14 mouse cellular contexts compared by ENCODE assay signal in the genomic region with DNA sequence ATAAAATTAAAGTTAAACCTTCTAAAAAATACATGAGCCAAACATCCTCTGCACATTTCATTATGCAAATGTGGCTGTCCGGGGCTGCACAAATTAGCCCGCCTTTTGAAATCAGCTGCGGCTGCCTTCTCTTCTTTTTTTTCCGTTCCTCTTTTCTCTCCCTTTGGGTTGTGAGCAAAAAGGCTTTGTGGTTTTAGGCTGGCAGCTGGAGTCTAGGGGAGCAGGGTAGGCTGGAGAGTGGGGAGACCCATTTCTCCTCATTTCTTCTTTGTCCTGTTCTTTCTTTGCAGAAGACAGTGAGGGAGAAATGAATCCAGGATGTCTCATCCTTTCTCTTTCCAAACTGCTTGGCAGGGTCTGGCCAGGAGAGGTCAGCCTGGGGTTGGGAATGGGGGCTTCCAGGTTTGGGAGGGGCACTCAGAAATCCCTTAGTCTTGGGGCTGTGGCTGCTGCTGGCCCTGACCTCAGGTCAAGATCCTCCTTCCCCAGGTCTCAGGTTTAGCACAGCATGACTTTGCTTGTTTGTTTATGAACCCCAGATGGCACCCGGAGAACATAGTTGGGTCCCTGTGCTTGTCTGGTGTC.
A peak's percentile ranks its signal among the peaks of the same experiment; 100 is the strongest.
DNase-seq lines count a peak whose midpoint lies in the region; ATAC-seq and TF ChIP-seq lines count a peak whose summit lies in the region.
"Had no signal": no experiment of that assay in that cellular context is flagged by ENCODE, and none has a peak within 500 bp of the region (broad histone marks: within the 10 kb centered on the region; RNA-seq: fewer than 3 reads in every experiment).

No protein-coding gene starts in this region.

- 16% methylated on average over 5 of the region's 5 CpGs for WGBS in forebrain, embryonic 15.5 days
- WGBS in midbrain, embryonic 13.5 days = 15% methylated on average over 5 of the region's 5 CpGs

- peak; percentile 68 for DNase-seq in CH12.LX (ENCODE audit: extremely low read depth)
- DNase-seq in Muller cell, postnatal 12 days (ENCODE audit: inconsistent ontology term) = peak; percentile 27
- no peak for DNase-seq in heart, adult 8-10 months (ENCODE audit: low spot score)
- no peak for DNase-seq in right cerebral cortex, postnatal 4 days
- DNase-seq in heart, postnatal 36 days = no peak
- DNase-seq: adrenal gland, adult 8-10 months; cerebellum, adult 9-11 months; lung, postnatal 14 days; thymus, postnatal 14 days had no signal

- TF ChIP-seq EP300 in CH12.LX (IDR thresholded peaks at IDR 0.05; ENCODE audit: low read length) = peak; percentile 76

- no peak overlapping the region for H3K27ac ChIP-seq in CH12.LX (ENCODE audit: insufficient read depth, low read depth)
- H3K27ac ChIP-seq in forebrain, embryonic 15.5 days (replicated peaks) = peak overlapping the region; percentile 77
- H3K27ac ChIP-seq in midbrain, embryonic 13.5 days = peak overlapping the region; percentile 71
- H3K27ac ChIP-seq: kidney, embryonic 15.5 days; limb, embryonic 13.5 days had no signal

- H3K9ac ChIP-seq in CH12.LX (ENCODE audit: insufficient read depth, low read depth) = no peak overlapping the region
- no peak overlapping the region for H3K9ac ChIP-seq in forebrain, embryonic 15.5 days (replicated peaks)
- 0 out of 2 replicates have a peak overlapping the region, but pooled peaks have one; percentile 41 for H3K9ac ChIP-seq in midbrain, embryonic 13.5 days (replicated peaks)
- H3K9ac ChIP-seq: kidney, embryonic 15.5 days; limb, embryonic 13.5 days had no signal

- no peak overlapping the region for H3K4me3 ChIP-seq in CH12.LX (replicated peaks in 1 of 3; ENCODE audit: low read depth in 2 of 3, low read length in 2 of 3, poor library complexity in 1 of 3)
- H3K4me3 ChIP-seq in forebrain, embryonic 15.5 days = no peak overlapping the region
- no peak overlapping the region for H3K4me3 ChIP-seq in midbrain, embryonic 13.5 days (replicated peaks)
- H3K4me3 ChIP-seq: kidney, embryonic 15.5 days; limb, embryonic 13.5 days had no signal

- no peaks in the 10 kb centered on the region for H3K79me2 ChIP-seq in CH12.LX (replicated peaks; ENCODE audit: control insufficient read depth, extremely low read depth, insufficient read depth, poor library complexity, severe bottlenecking)

- no peak for ATAC-seq in forebrain, embryonic 15.5 days (replicated peaks)
- peak; percentile 62 for ATAC-seq in midbrain, embryonic 13.5 days

- H3K36me3 ChIP-seq in CH12.LX (replicated peaks in 1 of 2; ENCODE audit: control insufficient read depth in 1 of 2, insufficient read depth in 1 of 2, low read length in 1 of 2) = no peaks in the 10 kb centered on the region
- H3K36me3 ChIP-seq in forebrain, embryonic 15.5 days = no peaks in the 10 kb centered on the region
- H3K36me3 ChIP-seq in midbrain, embryonic 13.5 days = no peaks in the 10 kb centered on the region
- H3K36me3 ChIP-seq: G1E; kidney, embryonic 15.5 days; limb, embryonic 13.5 days had no signal

- H3K4me2 ChIP-seq in CH12.LX (ENCODE audit: insufficient read depth, low read depth, poor library complexity, severe bottlenecking) = peak overlapping the region; percentile 53; the same call in 1 of the 2 replicates
- H3K4me2 ChIP-seq in forebrain, embryonic 15.5 days (replicated peaks) = 0 out of 2 replicates have a peak overlapping the region, but pooled peaks have one; percentile 6
- H3K4me2 ChIP-seq in midbrain, embryonic 13.5 days (replicated peaks) = peak overlapping the region; percentile 21
- H3K4me2 ChIP-seq: kidney, embryonic 15.5 days; limb, embryonic 13.5 days had no signal

- TF ChIP-seq CTCF in CH12.LX (conservative IDR thresholded peaks at IDR 0.05 in 1 of 2, IDR thresholded peaks at IDR 0.05 in 1 of 2; ENCODE audit: low read depth in 2 of 2, low read length in 2 of 2) = no peak

- no peak for TF ChIP-seq POLR2A in CH12.LX (IDR thresholded peaks at IDR 0.05; ENCODE audit: low read depth, low read length)

- no peaks in the 10 kb centered on the region for H3K9me3 ChIP-seq in CH12.LX (replicated peaks; ENCODE audit: low read length)
- H3K9me3 ChIP-seq in forebrain, embryonic 15.5 days = no peaks in the 10 kb centered on the region
- H3K9me3 ChIP-seq in midbrain, embryonic 13.5 days = no peaks in the 10 kb centered on the region
- H3K9me3 ChIP-seq: G1E; kidney, embryonic 15.5 days; limb, embryonic 13.5 days had no signal

- dilution Hi-C loops in CH12.LX (cut with MboI; ENCODE audit: extremely low pct_ligation_motif_present, extremely low pct_unique_long_range_greater_than_20kb, low sequenced_read_pairs) = no loop called here

- peaks cover 10 to 32% of the 10 kb centered on the region in 2 experiments for H3K4me1 ChIP-seq in CH12.LX (ENCODE audit: control insufficient read depth in 1 of 2, insufficient read depth in 2 of 2)
- peaks cover 28% of the 10 kb centered on the region for H3K4me1 ChIP-seq in forebrain, embryonic 15.5 days
- peaks cover 41% of the 10 kb centered on the region for H3K4me1 ChIP-seq in midbrain, embryonic 13.5 days (replicated peaks)

- in situ Hi-C loops in CH12.LX (cut with MboI; ENCODE audit: low pct_ligation_motif_present, low pct_unique_long_range_greater_than_20kb, low sequenced_read_pairs) = no loop called here

- no peaks in the 10 kb centered on the region for H3K27me3 ChIP-seq in CH12.LX (replicated peaks)
- no peaks in the 10 kb centered on the region for H3K27me3 ChIP-seq in forebrain, embryonic 15.5 days
- H3K27me3 ChIP-seq in midbrain, embryonic 13.5 days = peaks cover 2% of the 10 kb centered on the region; the same call in 1 of the 2 replicates

- TF ChIP-seq RAD21 in CH12.LX (IDR thresholded peaks at IDR 0.05; ENCODE audit: low read depth, low read length) = no peak; the same call in 1 of the 2 replicates

- intact Hi-C loops in heart, postnatal 36 days (cut with DNase I) = no loop called here

TF ChIP-seq in CH12.LX, 34 proteins besides CTCF, POLR2A, EP300 and RAD21:
- TF ChIP-seq IRF4 (IDR thresholded peaks at IDR 0.05; ENCODE audit: low read depth, low read length) (peak; percentile 53; the same call in 1 of the 2 replicates), TBP (conservative IDR thresholded peaks at IDR 0.05; ENCODE audit: low read depth, low read length) (no peak), SIN3A (IDR thresholded peaks at IDR 0.05; ENCODE audit: low read length) (no peak), KAT2A (IDR thresholded peaks at IDR 0.05; ENCODE audit: insufficient replicate concordance, low read length) (no peak), MAZ (IDR thresholded peaks at IDR 0.05; ENCODE audit: low read depth, low read length) (no peak), BHLHE40 (IDR thresholded peaks at IDR 0.05; ENCODE audit: low read depth, low read length) (peak; percentile 74), ZNF384 (IDR thresholded peaks at IDR 0.05; ENCODE audit: low read depth, low read length) (peak; percentile 36), RCOR1 (conservative IDR thresholded peaks at IDR 0.05; ENCODE audit: low read depth, low read length) (no peak), ELF1 (IDR thresholded peaks at IDR 0.05; ENCODE audit: low read depth, low read length) (no peak), GABPA (IDR thresholded peaks at IDR 0.05; ENCODE audit: insufficient replicate concordance, low read depth, low read length) (no peak), ZC3H11A (IDR thresholded peaks at IDR 0.05; ENCODE audit: low read depth, low read length) (no peak), TCF12 (IDR thresholded peaks at IDR 0.05; ENCODE audit: low read depth, low read length) (peak; percentile 58; the same call in 1 of the 2 replicates), E2F4 (IDR thresholded peaks at IDR 0.05; ENCODE audit: insufficient replicate concordance, low read depth, low read length) (0 out of 2 replicates have a peak, but pooled peaks have one; percentile 32), CHD2 (IDR thresholded peaks at IDR 0.05; ENCODE audit: low read length) (no peak), PAX5 (IDR thresholded peaks at IDR 0.05; ENCODE audit: low read length) (no peak), MXI1 (IDR thresholded peaks at IDR 0.05; ENCODE audit: low read depth, low read length) (no peak), JUND (conservative IDR thresholded peaks at IDR 0.05; ENCODE audit: low read depth, low read length) (no peak), ETS1 (conservative IDR thresholded peaks at IDR 0.05; ENCODE audit: low read depth, low read length) (peak; percentile 66; the same call in 1 of the 2 replicates), MAFK (IDR thresholded peaks at IDR 0.05; ENCODE audit: insufficient replicate concordance, low read length) (no peak), CHD1 (IDR thresholded peaks at IDR 0.05; ENCODE audit: low read depth, low read length) (no peak)

Comparison
In these comparisons a context has a peak if more than half of its experiments do, and no peak if none do; other contexts are left out.
1. DNase-seq: peak in CH12.LX (single experiment) and Muller cell, postnatal 12 days (single experiment); none in heart, adult 8-10 months (single experiment), right cerebral cortex, postnatal 4 days (single experiment) and heart, postnatal 36 days (0 of 2).
2. Peak in every context shown above with its lines, with median percentiles within 50 percentile points of each other: H3K4me2 ChIP-seq.